Mouse (Mus musculus) cerebellum, adult 2 months (tissue): ENCODE data around the gene Tnik.

Source experiments
- CTCF ChIP-seq: fragments of 200-500 bp; IDR thresholded peaks from 2 replicates; pipeline ENCODE4 v1.5.1; 2011; ENCODE audit warnings: low read depth, mild to moderate bottlenecking, control low read depth, low read length, moderate library complexity, borderline replicate concordance; ENCODE audit not compliant: insufficient read depth
- POLR2A ChIP-seq: fragments of 200-500 bp; IDR thresholded peaks from 2 replicates; pipeline ENCODE4 v1.6.1; 2011; ENCODE audit warnings: low read length, control low read depth, borderline replicate concordance; ENCODE audit not compliant: insufficient read depth

GRCm38 (mm10) chr3:28265183-28265582 is 2.2 kb downstream of the Tnik start:
- TF ChIP-seq POLR2A (peak; percentile 23; the same call in 1 of the 2 replicates), CTCF (no peak)
